Mouse (Mus musculus): ENCODE measurements around the gene Sorcs3. TPM values are rescaled to one million over a fixed set of nuclear protein-coding genes. Genes with fewer than 3 reads are reported as not detected.

Sorcs3 gene
- total RNA-seq (2015) (not detected in 2 replicates), total RNA-seq (2017) (not detected in 2 replicates)

DNA sequence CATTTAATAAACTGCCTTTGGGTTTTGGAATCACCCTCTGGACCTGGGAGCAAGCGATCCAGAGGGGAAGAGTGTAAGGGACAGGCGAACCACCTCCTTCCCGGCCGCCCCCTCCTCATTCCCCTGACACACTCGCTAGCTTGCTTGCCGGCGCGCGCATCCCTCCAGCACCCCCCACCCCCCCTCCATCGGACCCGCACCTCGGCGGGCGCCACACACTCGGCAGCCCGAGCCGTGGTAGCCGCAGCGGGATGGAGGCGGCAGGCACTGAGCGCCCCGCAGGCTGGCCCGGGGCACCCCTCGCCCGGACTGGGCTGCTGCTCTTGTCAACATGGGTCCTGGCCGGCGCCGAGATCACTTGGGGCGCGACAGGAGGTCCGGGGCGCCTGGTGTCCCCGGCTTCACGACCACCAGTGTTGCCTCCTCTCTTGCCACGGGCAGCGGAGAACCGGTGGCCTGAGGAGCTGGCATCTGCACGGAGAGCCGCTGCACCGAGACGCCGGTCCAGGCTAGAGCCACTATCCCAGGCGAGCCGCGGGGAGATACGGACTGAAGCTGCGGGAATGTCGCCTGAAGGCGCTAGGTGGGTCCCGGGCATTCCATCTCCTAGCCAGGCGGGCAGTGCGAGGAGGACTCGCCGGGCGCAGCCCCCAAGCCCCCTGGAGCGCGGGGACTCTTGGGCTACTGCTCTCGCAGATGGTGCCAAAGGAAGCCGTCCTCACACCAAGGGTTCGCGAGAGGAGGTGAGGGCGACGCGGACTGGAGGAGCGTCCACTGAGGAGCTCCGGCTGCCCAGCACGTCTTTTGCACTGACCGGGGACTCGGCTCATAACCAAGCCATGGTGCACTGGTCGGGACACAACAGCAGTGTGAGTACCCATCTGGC, at the start of gene Sorcs3:
Sorcs3 (plus strand) TSS at position 97 of the 886 bp plus-strand sequence.
- ATAC-seq (ENCODE audit: poor library complexity, severe bottlenecking) = no peak

DNA sequence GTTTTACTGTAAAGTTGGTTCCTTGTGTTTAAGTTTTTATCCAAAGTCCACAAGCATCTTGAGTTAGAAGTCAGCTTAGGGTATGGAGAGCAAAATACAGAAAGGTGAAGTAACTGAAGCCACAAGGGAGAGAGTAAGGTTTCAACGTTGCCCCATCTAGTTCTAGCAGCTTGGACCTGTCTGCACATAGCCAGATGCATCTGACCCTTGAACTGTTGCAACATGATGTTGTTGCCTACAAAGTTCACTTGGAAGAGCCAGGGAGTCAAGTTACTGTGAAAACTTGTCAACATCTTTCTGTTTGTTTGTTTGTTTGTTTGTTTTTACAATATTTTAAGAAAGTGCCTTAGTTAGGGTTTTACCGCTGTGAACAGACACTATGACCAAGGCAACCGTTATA, 40.5 kb upstream of the Sorcs3 start:
- no peak for ATAC-seq (ENCODE audit: poor library complexity, severe bottlenecking)

DNA sequence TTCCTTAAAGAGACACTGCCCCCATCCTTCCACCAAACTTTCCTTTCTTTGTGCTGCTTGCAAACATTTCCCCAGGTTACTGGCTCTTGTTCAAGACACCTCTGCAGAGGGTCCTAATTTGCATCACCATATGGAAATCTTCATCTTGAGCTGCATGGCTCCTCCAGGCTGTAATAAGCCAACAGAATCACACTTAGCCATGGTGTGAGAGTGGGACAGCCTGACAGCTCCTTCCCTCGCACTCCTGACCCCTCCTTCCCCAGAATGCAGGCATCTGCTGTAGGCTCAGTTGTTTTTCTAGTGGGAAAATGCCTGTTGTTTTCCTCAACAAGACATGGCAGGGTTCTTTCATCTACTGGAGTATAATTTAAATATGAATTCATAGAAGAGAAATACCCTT, 38.7 kb upstream of the Sorcs3 start:
- no peak for ATAC-seq (ENCODE audit: poor library complexity, severe bottlenecking)

DNA sequence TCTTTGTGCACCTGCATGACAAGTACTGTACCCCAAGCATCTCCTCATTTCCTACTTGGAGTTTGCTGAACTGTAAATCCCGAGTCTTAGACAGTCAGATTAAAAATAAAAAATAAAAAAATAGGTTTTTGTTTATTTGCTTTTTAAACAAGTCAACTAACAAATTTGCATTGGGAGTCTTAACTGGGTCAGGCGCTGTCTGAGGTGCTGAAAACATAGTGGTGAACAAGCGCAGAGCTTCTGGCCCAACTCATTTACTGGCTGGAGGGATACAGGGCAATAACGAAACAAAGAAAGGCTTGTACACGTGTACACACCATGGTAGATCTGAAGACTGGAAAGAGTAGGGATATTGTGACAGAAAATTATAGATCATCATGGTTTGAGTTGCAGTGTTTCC, 37.5 kb upstream of the Sorcs3 start:
- no peak for ATAC-seq (ENCODE audit: poor library complexity, severe bottlenecking)

DNA sequence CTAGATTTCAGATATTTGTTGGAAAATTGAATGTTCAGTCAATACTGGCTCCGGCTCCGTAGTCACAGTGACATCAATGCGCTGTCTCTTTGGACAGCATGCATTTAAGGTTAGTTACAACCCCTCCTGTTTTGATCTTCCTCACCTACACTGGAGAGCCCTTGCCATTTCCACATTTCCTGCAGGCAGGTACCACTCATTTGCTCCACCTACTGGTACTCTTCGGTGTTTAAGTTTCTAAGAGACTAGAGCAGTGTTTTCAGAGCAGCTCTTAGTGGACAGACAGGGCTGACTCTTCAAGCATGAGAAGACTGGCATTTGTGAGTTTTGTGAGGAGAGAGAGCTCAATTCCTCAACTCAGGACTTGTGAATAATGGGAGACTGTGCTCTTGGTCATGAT, 31.1 kb upstream of the Sorcs3 start:
- no peak for ATAC-seq (ENCODE audit: poor library complexity, severe bottlenecking)

DNA sequence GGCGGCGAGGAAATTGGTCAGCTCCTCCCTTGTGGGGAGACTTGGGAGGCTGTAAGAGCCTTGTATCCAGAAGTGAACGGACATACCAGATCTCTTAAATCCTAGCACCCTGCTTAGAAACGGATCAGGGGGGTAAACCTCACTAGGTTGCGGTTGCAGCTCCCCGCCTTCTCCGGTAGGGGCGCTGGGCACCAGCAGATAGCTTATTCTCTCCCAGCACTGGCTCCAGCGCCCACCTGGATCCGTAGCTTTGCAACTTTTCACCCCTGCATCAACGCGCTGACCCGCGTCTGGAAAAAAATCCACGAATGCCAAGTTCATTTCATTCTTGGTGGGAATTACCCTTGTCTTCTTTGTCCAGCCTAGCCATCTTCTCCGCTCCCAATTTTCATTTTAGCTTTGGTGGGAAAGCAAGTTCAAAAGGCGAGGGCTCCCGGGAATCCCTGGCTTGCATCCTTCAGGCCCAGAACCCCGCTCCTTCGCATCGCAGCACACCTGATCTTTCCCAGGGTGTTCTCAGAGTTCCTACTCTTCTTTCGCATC, 1.8 kb upstream of the Sorcs3 start:
- no peak for ATAC-seq (ENCODE audit: poor library complexity, severe bottlenecking)

DNA sequence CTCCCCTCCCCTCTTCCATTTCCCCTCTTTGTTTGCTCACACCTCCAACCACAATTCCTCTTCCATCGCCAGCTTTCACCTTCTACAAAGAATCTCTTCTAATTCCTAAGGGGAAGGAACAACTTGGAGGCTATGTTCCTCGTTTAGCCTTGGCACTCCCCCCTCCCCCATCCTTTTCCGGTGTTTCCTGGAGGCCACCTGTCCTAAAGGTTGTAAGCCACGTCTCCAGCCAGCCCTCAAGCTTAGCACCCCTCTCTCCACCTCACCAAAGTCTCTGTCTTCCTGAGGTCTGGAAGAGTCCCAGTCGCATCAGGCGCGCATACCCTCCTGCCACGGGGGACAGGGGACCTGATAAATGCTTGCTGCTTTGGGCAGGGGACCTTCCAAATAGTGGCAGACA, 1.3 kb upstream of the Sorcs3 start:
- ATAC-seq (ENCODE audit: poor library complexity, severe bottlenecking) = no peak

DNA sequence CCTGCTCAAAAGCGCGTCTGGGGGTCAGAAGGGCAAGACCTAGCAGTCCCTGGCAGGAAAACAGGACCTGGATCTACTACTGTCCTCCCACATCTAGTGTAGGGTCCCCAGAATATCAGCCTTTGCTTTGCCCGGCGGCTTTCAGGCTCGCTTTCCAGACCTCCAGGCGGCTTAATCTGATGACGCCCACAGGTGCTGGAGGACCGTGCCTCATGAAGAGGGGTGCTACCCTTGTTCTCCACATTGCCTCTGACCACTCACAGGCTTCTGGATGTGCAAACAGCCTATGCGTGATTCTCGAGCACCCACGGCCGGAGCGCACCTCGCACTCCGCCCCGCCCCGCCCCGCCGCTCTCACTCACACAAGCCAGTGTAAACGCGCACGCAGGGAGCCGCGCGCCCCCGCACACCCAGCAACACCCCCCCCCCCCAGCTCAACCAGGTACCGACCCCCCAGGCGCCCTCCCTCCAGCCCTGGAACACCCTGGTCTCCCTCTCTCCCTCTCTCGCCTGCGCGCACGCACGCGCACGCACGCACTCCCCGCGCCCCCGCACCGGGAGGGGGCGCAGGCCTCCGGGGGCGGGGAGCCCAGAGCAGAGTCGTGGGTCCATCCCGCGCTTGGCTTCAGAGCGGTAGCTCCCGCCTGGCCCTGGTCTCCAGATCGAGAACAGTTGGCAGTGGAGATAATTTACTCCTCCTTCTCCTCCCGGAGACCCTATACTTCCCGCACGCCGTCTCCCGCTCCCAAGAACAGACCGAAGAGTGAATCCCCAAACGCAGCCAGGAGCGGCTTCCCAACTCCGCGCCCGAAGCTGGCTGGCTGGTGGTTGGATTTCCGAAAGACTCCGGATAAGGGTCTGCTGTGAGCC, 698 bp upstream of the Sorcs3 start:
- no peak for ATAC-seq (ENCODE audit: poor library complexity, severe bottlenecking)

DNA sequence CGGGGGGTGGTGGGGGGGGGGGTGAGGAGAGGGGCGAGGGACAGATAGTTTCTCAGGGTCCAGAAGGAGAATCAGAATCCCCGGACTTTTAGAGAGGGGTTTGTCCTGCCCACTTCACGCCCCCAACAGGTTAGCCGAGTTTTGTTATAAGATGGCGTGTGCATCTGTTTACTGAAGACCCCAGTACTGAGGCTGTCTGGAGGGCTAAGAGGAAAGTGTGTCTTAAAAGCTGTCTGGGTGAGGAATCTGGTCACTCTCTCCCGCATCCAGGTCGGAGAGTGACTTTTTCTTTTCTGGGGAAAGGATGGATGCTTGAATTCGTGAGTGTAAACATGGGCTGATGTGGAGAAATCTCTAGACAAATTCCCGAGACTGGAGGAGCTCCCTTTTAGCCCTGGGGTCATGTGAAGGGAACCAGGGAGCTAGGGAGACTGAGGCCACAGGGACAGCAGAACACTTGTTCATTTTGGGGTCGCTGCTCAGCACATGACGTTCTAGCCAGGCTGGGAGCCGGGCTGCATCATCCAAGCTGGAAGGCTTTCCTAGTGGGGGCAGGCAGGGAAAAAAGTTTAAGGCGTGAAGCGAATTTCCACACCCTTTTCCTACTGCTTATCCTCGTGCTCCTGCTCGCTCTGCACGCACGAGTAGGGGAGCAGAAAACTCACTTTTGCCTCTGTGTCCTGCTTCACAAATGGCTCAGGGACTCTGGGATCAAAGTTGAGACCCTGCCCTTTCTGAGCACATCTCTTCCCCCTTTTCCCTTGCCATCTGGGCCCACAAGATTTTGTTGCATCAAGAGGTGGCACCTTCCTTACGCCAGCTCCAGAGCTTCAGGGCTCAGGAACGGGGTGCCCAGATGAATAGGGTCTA, 1.3 kb downstream of the Sorcs3 start:
- ATAC-seq (ENCODE audit: poor library complexity, severe bottlenecking) = no peak

DNA sequence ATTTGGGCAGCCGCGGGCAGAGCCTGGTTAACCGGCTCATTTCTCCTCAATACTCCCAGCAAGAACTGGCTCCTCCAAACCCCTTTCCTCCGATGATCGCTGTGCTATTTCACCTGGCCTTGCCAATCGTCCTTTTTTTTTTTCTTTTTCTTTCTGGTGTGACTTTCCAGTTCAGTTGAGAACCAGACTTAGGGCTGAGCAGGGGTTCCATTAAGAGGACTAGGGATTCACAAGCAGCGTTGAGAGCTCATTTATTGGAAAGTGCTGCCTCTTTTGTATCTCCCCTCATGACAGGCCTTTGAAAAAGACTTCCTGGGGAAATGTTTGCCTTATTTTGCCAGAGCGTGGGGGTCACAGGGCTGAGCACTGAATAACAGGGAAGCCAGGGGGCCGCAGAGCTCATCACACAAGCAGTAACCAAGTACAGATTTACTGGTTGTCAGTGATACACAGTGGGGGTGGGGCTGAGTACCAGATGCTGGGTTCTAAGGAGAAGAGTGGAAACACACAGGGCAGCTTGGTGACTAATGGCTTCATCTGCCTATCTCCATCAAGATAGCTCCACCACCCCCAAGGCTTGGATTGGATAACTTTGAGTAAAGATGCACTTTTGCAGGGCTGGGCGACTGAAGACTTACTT, 2.0 kb downstream of the Sorcs3 start:
- ATAC-seq (ENCODE audit: poor library complexity, severe bottlenecking) = no peak

DNA sequence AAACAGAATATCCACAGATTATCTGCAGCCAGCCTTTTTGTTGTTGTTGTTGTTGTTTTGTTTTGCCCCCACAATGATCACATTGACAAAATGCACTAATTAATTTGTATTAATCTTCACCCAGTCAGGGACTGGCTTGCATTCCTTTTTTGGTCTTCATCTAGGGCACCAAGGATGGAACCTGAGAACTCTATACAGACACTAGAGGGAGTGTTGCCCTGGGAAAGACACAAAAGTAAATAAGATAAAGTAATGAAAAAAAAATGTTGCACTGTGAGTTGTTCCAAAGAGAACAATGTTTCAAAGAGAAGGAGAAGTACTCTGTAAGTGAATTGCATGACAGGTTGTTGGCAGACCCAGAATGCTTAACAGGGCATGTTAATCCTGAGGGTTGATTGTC, 9.6 kb downstream of the Sorcs3 start:
- ATAC-seq (ENCODE audit: poor library complexity, severe bottlenecking) = no peak

DNA sequence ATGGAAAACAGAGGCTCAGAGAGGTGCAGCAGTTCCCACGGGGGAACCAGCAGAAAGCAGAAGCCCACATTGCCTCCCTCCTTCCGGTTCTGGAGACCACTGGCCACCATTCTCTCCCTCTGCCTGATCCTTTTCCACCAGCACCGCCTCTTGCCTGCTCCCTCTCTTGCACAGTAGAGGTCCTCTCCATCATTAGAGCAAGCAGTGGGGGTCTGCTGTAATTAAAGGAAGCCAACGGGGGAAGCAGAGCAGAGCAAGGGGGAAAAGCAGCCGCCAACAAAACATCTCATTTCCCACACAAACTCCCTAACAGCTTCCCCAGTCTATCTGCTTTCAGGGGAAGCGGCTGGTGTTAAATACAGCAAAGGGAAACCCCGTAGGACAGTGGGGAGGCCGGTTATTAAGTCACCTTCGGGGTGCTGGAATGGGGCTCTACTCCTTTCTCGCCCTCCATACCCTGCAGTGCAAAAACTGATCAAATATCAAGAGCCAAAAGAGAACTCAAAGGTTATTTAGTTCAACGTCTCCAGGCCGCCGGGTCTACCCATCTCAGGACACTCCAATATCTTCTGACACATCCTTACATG, 32.1 kb downstream of the Sorcs3 start:
- ATAC-seq (ENCODE audit: poor library complexity, severe bottlenecking) = no peak

DNA sequence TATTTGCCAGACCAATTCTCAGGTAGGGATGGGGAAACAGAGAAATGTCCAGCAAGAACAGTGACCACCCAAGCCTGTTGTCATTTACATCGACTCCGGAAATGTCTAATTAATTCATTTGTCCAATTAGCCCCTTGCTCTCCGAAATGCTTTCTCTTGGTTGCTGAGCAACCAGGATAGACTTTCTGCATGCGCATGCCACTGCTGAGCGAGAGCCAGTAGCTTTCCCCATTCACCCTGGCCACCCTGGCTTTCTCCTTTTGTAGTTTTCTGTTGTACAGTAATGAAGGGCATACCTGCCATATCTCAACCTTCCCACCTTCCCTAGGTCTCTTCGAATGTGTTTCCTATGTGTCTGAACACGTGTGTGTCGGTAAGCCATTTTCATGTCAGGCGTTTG, 32.6 kb downstream of the Sorcs3 start:
- no peak for ATAC-seq (ENCODE audit: poor library complexity, severe bottlenecking)

DNA sequence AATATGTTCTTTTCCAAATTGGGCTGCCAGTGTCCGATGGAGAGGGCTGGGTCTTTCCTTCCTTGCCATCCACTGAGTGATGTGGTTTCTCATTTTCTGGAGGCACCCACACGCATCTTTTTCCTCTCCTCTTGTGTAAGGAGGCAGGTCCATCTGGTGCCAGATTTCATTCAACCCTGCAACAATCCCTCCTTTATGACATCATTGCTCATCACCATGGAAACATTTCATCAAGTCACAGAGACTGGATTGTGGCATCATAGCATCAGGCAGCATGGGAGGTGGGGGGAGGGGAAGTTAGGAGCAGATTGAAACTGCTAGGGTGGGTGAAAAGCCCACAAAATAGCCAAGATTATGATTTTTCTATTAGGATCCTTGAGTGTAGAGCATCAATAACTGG, 35.1 kb downstream of the Sorcs3 start:
- no peak for ATAC-seq (ENCODE audit: poor library complexity, severe bottlenecking)

DNA sequence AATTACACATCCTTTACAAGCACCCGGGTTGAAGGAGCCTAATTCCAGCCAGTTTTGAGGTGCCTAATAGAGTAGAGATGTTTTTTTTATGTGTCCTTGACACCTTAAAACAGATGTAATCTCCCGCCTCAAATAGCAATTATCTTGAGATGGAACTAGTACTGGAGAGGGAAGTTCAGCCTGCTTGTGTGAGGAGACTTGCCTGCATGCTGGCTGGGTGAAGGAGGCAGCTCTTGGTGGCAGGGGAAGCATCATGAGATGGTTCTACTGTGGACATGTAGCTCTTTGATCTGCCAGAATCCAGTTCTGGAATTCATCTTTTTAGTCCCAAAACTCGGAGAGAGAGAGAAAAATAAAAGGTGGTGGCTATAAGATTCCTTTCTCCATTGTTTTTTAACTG, 38.2 kb downstream of the Sorcs3 start:
- no peak for ATAC-seq (ENCODE audit: poor library complexity, severe bottlenecking)

DNA sequence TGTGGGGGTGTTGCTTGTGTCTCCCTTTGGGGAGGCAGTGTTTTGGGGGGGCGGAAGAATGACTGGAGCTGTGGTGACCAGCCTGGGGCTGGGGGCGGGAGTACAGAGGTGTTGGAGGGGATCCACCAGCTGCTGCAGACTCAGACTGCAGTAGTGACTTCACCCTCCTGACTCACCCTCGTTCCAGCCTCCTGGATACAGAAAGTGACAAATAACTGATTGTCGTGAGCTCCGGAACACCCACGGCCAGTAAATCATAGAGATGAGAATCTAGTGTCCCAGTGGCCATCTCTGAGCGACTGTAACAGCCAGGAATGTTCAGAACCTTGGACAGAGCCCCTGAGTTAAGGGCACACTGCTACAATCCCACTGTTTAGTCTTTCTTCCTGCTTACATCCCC, 53.4 kb downstream of the Sorcs3 start:
- ATAC-seq (ENCODE audit: poor library complexity, severe bottlenecking) = no peak

DNA sequence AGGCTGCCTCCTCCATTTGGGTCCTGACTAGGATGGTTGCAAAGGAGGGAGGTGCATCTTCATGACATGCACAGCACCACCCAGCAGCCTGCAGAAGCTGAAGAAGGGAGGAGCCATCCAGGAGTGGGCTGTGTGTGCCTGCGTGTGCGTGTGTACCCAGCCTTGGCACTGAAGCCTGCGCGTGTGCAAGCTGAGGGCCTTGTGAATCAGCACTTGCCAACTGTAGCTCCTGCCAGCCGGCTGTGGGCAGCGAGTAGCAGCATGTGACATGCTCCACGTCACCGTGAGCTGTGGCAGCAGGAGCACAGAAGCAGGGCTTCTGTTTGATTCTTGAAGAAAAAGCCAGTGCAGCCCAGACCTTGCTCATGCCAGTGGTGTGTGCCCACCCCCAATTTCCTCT, 54.8 kb downstream of the Sorcs3 start:
- no peak for ATAC-seq (ENCODE audit: poor library complexity, severe bottlenecking)

DNA sequence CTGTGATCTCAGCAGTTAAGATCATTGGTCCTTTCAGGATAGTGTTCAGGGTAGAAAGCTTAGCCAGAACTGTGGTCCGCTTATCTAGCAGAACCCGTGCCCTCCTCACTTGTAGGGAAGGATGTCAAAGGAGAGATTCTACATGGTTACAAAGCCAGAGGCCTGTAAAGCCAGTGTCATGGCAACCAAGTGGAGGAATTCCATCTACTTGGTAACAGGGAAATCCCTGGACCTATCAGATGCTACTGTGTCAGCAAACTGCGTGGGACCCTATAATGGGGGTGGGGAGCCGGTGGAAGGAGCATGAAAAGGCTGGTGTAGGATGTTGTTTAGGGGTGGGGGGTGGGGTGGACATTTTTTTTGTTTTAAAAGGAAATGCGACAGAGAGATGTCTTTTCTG, 57.9 kb downstream of the Sorcs3 start:
- no peak for ATAC-seq (ENCODE audit: poor library complexity, severe bottlenecking)

DNA sequence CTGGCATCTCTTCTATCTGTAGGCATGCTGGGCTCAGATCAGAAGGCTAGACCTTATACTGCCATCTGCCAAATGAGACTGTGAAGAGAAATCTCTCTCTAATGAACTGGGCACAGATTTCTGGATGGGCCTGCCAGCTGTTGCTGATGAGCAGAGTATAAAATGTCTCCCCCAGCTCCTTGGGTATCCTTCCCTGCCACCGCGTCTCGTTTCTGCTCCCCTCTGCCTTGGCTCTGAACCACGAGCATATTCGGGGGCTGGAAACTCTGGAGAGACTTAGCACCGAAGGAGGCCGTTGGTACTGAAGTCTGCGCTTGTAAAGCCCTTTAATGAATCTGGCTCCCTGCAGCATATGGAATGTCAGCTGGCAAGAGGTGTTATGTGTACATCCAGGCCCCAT, 74.4 kb downstream of the Sorcs3 start:
- no peak for ATAC-seq (ENCODE audit: poor library complexity, severe bottlenecking)

DNA sequence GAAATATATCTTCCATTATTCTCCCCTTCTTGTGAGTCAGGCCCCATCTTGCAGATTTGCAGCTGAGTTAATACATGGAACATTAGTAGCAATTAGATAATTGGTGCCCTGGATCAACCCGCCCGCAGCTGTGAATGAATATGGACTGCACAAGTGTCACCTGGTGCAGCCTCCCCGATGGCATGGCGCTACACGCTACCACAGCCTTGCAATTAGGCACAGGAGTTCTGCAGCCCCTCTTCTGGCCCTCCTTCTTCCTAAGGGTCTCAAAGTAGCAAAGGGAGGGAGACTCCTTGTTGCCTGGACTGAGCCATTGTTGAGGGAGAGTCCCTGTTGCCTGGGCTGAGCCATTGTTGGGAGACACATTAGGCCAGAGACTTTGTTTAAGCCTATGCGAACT, 76.4 kb downstream of the Sorcs3 start:
- no peak for ATAC-seq (ENCODE audit: poor library complexity, severe bottlenecking)
